Mouse (Mus musculus): ENCODE measurements around the gene Trnp1. TPM values are rescaled to one million over a fixed set of nuclear protein-coding genes. Genes with fewer than 3 reads are reported as not detected.

Trnp1 gene
- polyA plus RNA-seq, 1 experiment from 2014 or later = 1.5 TPM

- peak; percentile 49 for ATAC-seq (ENCODE audit: low FRiP score)
- Histone ChIP-seq H3K4me1 (ENCODE audit: control insufficient read depth, insufficient read depth, low read length) (peaks cover 14% of the 10 kb centered on the region), H3K9ac (ENCODE audit: low read length) (peak overlapping the region; percentile 60), H3K27ac (ENCODE audit: low read depth, low read length) (no peak overlapping the region), H3K9me3 (ENCODE audit: control insufficient read depth, low read length) (no peaks in the 10 kb centered on the region), H3K4me2 (peak overlapping the region; percentile 99), H3K36me3 (ENCODE audit: control insufficient read depth, insufficient read depth, low read length) (no peaks in the 10 kb centered on the region), H3K27me3 (ENCODE audit: control insufficient read depth, insufficient read depth, low read length) (peaks cover 68% of the 10 kb centered on the region), H3K4me3 (ENCODE audit: low read depth, low read length) (peak overlapping the region; percentile 56)
- under 1% methylated on average over 70 of the region's 70 CpGs for WGBS
- DNase-seq (ENCODE audit: low spot score, missing footprints) = peak; percentile 91
Measured at GRCm38 (mm10) chr4:133497461-133498159, 740 bp downstream of the Trnp1 start.

GRCm38 (mm10) chr4:133496738-133497445 lies 1.5 kb downstream of the Trnp1 start:
- Histone ChIP-seq H3K36me3 (ENCODE audit: control insufficient read depth, insufficient read depth, low read length) (no peaks in the 10 kb centered on the region), H3K9ac (ENCODE audit: low read length) (no peak overlapping the region), H3K4me2 (no peak overlapping the region; the same call in 1 of the 2 replicates), H3K27me3 (ENCODE audit: control insufficient read depth, insufficient read depth, low read length) (peaks cover 68% of the 10 kb centered on the region), H3K27ac (ENCODE audit: low read depth, low read length) (no peak overlapping the region), H3K9me3 (ENCODE audit: control insufficient read depth, low read length) (no peaks in the 10 kb centered on the region), H3K4me3 (ENCODE audit: low read depth, low read length) (no peak overlapping the region), H3K4me1 (ENCODE audit: control insufficient read depth, insufficient read depth, low read length) (peaks cover 14% of the 10 kb centered on the region)
- DNase-seq (ENCODE audit: low spot score, missing footprints) = no peak
- 28% methylated on average over 6 of the region's 6 CpGs for WGBS
- no peak for ATAC-seq (ENCODE audit: low FRiP score)

- ATAC-seq (ENCODE audit: low FRiP score) (no peak), DNase-seq (ENCODE audit: low spot score, missing footprints) (no peak)
- H3K27ac ChIP-seq (ENCODE audit: low read depth, low read length) = no peak overlapping the region
- no peak overlapping the region for H3K4me2 ChIP-seq
- H3K4me1 ChIP-seq (ENCODE audit: control insufficient read depth, insufficient read depth, low read length) = peaks cover 14% of the 10 kb centered on the region
- no peaks in the 10 kb centered on the region for H3K9me3 ChIP-seq (ENCODE audit: control insufficient read depth, low read length)
- H3K27me3 ChIP-seq (ENCODE audit: control insufficient read depth, insufficient read depth, low read length) = peaks cover 62% of the 10 kb centered on the region
- no peak overlapping the region for H3K9ac ChIP-seq (ENCODE audit: low read length)
- H3K36me3 ChIP-seq (ENCODE audit: control insufficient read depth, insufficient read depth, low read length) = no peaks in the 10 kb centered on the region
- WGBS = 30% methylated on average over 7 of the region's 7 CpGs
- H3K4me3 ChIP-seq (ENCODE audit: low read depth, low read length) = no peak overlapping the region
Measured at GRCm38 (mm10) chr4:133495711-133496110, 2.6 kb downstream of the Trnp1 start.

GRCm38 (mm10) chr4:133494867-133495266 lies 3.5 kb downstream of the Trnp1 start:
- no peak overlapping the region; the same call in 1 of the 2 replicates for H3K4me2 ChIP-seq
- no peaks in the 10 kb centered on the region for H3K9me3 ChIP-seq (ENCODE audit: control insufficient read depth, low read length)
- 62% methylated on average over 4 of the region's 4 CpGs for WGBS
- no peak for DNase-seq (ENCODE audit: low spot score, missing footprints)
- H3K4me1 ChIP-seq (ENCODE audit: control insufficient read depth, insufficient read depth, low read length) = peaks cover 14% of the 10 kb centered on the region
- no peak overlapping the region for H3K9ac ChIP-seq (ENCODE audit: low read length)
- H3K27me3 ChIP-seq (ENCODE audit: control insufficient read depth, insufficient read depth, low read length) = peaks cover 55% of the 10 kb centered on the region
- no peak for ATAC-seq (ENCODE audit: low FRiP score)
- H3K27ac ChIP-seq (ENCODE audit: low read depth, low read length) = no peak overlapping the region
- H3K36me3 ChIP-seq (ENCODE audit: control insufficient read depth, insufficient read depth, low read length) = no peaks in the 10 kb centered on the region
- no peak overlapping the region for H3K4me3 ChIP-seq (ENCODE audit: low read depth, low read length)

- Histone ChIP-seq H3K4me2 (peak overlapping the region; percentile 49), H3K36me3 (ENCODE audit: control insufficient read depth, insufficient read depth, low read length) (no peaks in the 10 kb centered on the region), H3K9ac (ENCODE audit: low read length) (0 out of 2 replicates have a peak overlapping the region, but pooled peaks have one; percentile 18), H3K4me1 (ENCODE audit: control insufficient read depth, insufficient read depth, low read length) (peaks cover 14% of the 10 kb centered on the region), H3K9me3 (ENCODE audit: control insufficient read depth, low read length) (no peaks in the 10 kb centered on the region), H3K27me3 (ENCODE audit: control insufficient read depth, insufficient read depth, low read length) (peaks cover 50% of the 10 kb centered on the region), H3K27ac (ENCODE audit: low read depth, low read length) (no peak overlapping the region), H3K4me3 (ENCODE audit: low read depth, low read length) (peak overlapping the region; percentile 15; the same call in 1 of the 2 replicates)
- DNase-seq (ENCODE audit: low spot score, missing footprints) (peak; percentile 99), ATAC-seq (ENCODE audit: low FRiP score) (peak; percentile 38; the same call in 1 of the 2 replicates)
- 2% methylated on average over 12 of the region's 12 CpGs for WGBS
Measured at GRCm38 (mm10) chr4:133494432-133494831, 3.9 kb downstream of the Trnp1 start.

- Histone ChIP-seq H3K9ac (ENCODE audit: low read length) (0 out of 2 replicates have a peak overlapping the region, but pooled peaks have one; percentile 18), H3K4me1 (ENCODE audit: control insufficient read depth, insufficient read depth, low read length) (peaks cover 14% of the 10 kb centered on the region), H3K27ac (ENCODE audit: low read depth, low read length) (no peak overlapping the region), H3K27me3 (ENCODE audit: control insufficient read depth, insufficient read depth, low read length) (peaks cover 45% of the 10 kb centered on the region), H3K9me3 (ENCODE audit: control insufficient read depth, low read length) (no peaks in the 10 kb centered on the region), H3K4me3 (ENCODE audit: low read depth, low read length) (peak overlapping the region; percentile 15; the same call in 1 of the 2 replicates), H3K4me2 (peak overlapping the region; percentile 49), H3K36me3 (ENCODE audit: control insufficient read depth, insufficient read depth, low read length) (no peaks in the 10 kb centered on the region)
- 26% methylated on average over 10 of the region's 12 CpGs for WGBS
- no peak for DNase-seq (ENCODE audit: low spot score, missing footprints)
- no peak for ATAC-seq (ENCODE audit: low FRiP score)
Measured at GRCm38 (mm10) chr4:133493895-133494294, 4.5 kb downstream of the Trnp1 start.

- ATAC-seq (ENCODE audit: low FRiP score) (no peak), DNase-seq (ENCODE audit: low spot score, missing footprints) (no peak)
- Histone ChIP-seq H3K27ac (ENCODE audit: low read depth, low read length) (no peak overlapping the region), H3K27me3 (ENCODE audit: control insufficient read depth, insufficient read depth, low read length) (peaks cover 24% of the 10 kb centered on the region), H3K9ac (ENCODE audit: low read length) (no peak overlapping the region), H3K36me3 (ENCODE audit: control insufficient read depth, insufficient read depth, low read length) (no peaks in the 10 kb centered on the region), H3K4me2 (no peak overlapping the region), H3K9me3 (ENCODE audit: control insufficient read depth, low read length) (no peaks in the 10 kb centered on the region), H3K4me1 (ENCODE audit: control insufficient read depth, insufficient read depth, low read length) (peaks cover 4% of the 10 kb centered on the region; the same call in 1 of the 2 replicates), H3K4me3 (ENCODE audit: low read depth, low read length) (no peak overlapping the region)
- WGBS = 51% methylated on average over 10 of the region's 10 CpGs
Measured at GRCm38 (mm10) chr4:133491800-133492199, 6.5 kb downstream of the Trnp1 start.

- peaks cover 4% of the 10 kb centered on the region; the same call in 1 of the 2 replicates for H3K4me1 ChIP-seq (ENCODE audit: control insufficient read depth, insufficient read depth, low read length)
- H3K9me3 ChIP-seq (ENCODE audit: control insufficient read depth, low read length) = no peaks in the 10 kb centered on the region
- H3K36me3 ChIP-seq (ENCODE audit: control insufficient read depth, insufficient read depth, low read length) = no peaks in the 10 kb centered on the region
- no peak overlapping the region for H3K4me2 ChIP-seq
- no peak overlapping the region for H3K27ac ChIP-seq (ENCODE audit: low read depth, low read length)
- H3K4me3 ChIP-seq (ENCODE audit: low read depth, low read length) = no peak overlapping the region
- ATAC-seq (ENCODE audit: low FRiP score) (no peak), DNase-seq (ENCODE audit: low spot score, missing footprints) (no peak)
- no peak overlapping the region for H3K9ac ChIP-seq (ENCODE audit: low read length)
- H3K27me3 ChIP-seq (ENCODE audit: control insufficient read depth, insufficient read depth, low read length) = peaks cover 3% of the 10 kb centered on the region; the same call in 1 of the 2 replicates
- WGBS = 64% methylated on average over 4 of the region's 4 CpGs
Measured at GRCm38 (mm10) chr4:133489489-133490245, 8.7 kb downstream of the Trnp1 start.
